Mouse (Mus musculus): ENCODE measurements at regions not wholly inside any gene's neighbourhood (a gene's known extent, or its start where the extent isn't known, plus 50 kb on each side); places are given as distances from the start of the nearest gene placed in this dataset.
A peak's percentile ranks its signal among the peaks of the same experiment; 100 is the strongest.

GRCm38 (mm10) chr8:90121017-90121416 is 227.1 kb downstream of the Tox3 start:
- TF ChIP-seq POLR2A (IDR thresholded peaks at IDR 0.05; ENCODE audit: borderline replicate concordance, extremely low read depth, insufficient read depth, insufficient read length, poor library complexity, severe bottlenecking): no peak
- TF ChIP-seq CTCF (IDR thresholded peaks at IDR 0.05; ENCODE audit: borderline replicate concordance, extremely low read depth, insufficient read depth, insufficient read length): no peak
- peak; percentile 63 for DNase-seq (ENCODE audit: low read depth)

DNA sequence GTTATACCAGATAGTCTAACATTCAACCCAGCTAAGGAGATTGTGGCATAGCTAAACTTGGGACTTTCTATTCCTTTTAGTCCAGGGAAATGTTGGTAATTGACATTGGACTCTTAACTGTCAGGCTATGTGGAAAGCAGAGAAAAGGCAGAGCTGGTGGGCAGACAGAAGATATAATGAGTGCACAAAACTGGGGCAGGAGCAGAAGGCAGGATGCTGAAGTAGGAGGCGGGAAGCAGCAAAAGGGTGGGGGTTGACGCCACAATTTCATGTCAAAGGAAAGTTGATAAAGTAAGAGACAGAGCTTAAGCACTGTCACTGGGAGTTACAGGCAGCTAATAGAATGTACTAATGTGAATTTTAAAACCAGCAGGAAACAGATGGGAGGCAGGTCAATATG is 232.7 kb downstream of the Tox3 start:
- no peak for DNase-seq (ENCODE audit: low read depth)
- no peak for TF ChIP-seq POLR2A (IDR thresholded peaks at IDR 0.05; ENCODE audit: borderline replicate concordance, extremely low read depth, insufficient read depth, insufficient read length, poor library complexity, severe bottlenecking)
- TF ChIP-seq CTCF (IDR thresholded peaks at IDR 0.05; ENCODE audit: borderline replicate concordance, extremely low read depth, insufficient read depth, insufficient read length): no peak

- no peak for DNase-seq (ENCODE audit: low read depth)
- TF ChIP-seq CTCF (IDR thresholded peaks at IDR 0.05; ENCODE audit: borderline replicate concordance, extremely low read depth, insufficient read depth, insufficient read length): no peak
- TF ChIP-seq POLR2A (IDR thresholded peaks at IDR 0.05; ENCODE audit: borderline replicate concordance, extremely low read depth, insufficient read depth, insufficient read length, poor library complexity, severe bottlenecking): no peak
Observed at GRCm38 (mm10) chr8:90100509-90100908, 247.6 kb downstream of the Tox3 start.

GRCm38 (mm10) chr8:90082630-90083029 is 265.5 kb downstream of the Tox3 start:
- DNase-seq (ENCODE audit: low read depth): no peak
- TF ChIP-seq POLR2A (IDR thresholded peaks at IDR 0.05; ENCODE audit: borderline replicate concordance, extremely low read depth, insufficient read depth, insufficient read length, poor library complexity, severe bottlenecking) (no peak), CTCF (IDR thresholded peaks at IDR 0.05; ENCODE audit: borderline replicate concordance, extremely low read depth, insufficient read depth, insufficient read length) (no peak)

- DNase-seq (ENCODE audit: low read depth): peak; percentile 96
- no peak for TF ChIP-seq POLR2A (IDR thresholded peaks at IDR 0.05; ENCODE audit: borderline replicate concordance, extremely low read depth, insufficient read depth, insufficient read length, poor library complexity, severe bottlenecking)
- no peak for TF ChIP-seq CTCF (IDR thresholded peaks at IDR 0.05; ENCODE audit: borderline replicate concordance, extremely low read depth, insufficient read depth, insufficient read length)
Observed at GRCm38 (mm10) chr8:90076381-90076780, 271.8 kb downstream of the Tox3 start.

- TF ChIP-seq CTCF (IDR thresholded peaks at IDR 0.05; ENCODE audit: borderline replicate concordance, extremely low read depth, insufficient read depth, insufficient read length) (no peak), POLR2A (IDR thresholded peaks at IDR 0.05; ENCODE audit: borderline replicate concordance, extremely low read depth, insufficient read depth, insufficient read length, poor library complexity, severe bottlenecking) (no peak)
- DNase-seq (ENCODE audit: low read depth): peak; percentile 59
Observed at GRCm38 (mm10) chr8:90075796-90076195, 272.3 kb downstream of the Tox3 start.

- TF ChIP-seq POLR2A (IDR thresholded peaks at IDR 0.05; ENCODE audit: borderline replicate concordance, extremely low read depth, insufficient read depth, insufficient read length, poor library complexity, severe bottlenecking): no peak
- DNase-seq (ENCODE audit: low read depth): peak; percentile 68
Observed at GRCm38 (mm10) chr8:90070006-90070405, 278.1 kb downstream of the Tox3 start.

GRCm38 (mm10) chr8:90069411-90069993 is 278.6 kb downstream of the Tox3 start:
- DNase-seq (ENCODE audit: low read depth): peak; percentile 95
- TF ChIP-seq POLR2A (IDR thresholded peaks at IDR 0.05; ENCODE audit: borderline replicate concordance, extremely low read depth, insufficient read depth, insufficient read length, poor library complexity, severe bottlenecking): no peak
- TF ChIP-seq CTCF (IDR thresholded peaks at IDR 0.05; ENCODE audit: borderline replicate concordance, extremely low read depth, insufficient read depth, insufficient read length): no peak

DNA sequence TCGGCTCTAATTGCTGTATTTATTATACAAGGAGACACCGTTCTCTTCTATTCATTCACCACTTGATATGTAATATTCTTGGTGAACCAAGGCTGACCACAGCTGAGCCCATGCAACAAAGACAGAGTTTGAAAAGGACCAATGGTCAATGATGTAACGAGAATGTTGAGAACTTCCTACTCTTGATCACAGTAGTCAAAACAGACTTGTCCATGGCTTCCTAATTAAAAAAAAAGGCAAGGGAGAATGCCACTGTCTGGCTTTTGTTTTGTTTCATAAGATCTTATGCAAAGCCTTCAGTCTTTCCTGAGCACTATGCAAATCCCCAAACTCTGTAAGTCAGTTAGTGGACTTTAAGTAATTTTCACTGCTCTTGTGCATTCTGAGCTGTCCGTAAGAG is 279.7 kb downstream of the Tox3 start:
- TF ChIP-seq POLR2A (IDR thresholded peaks at IDR 0.05; ENCODE audit: borderline replicate concordance, extremely low read depth, insufficient read depth, insufficient read length, poor library complexity, severe bottlenecking): no peak
- TF ChIP-seq CTCF (IDR thresholded peaks at IDR 0.05; ENCODE audit: borderline replicate concordance, extremely low read depth, insufficient read depth, insufficient read length): no peak
- DNase-seq (ENCODE audit: low read depth): peak; percentile 55

DNA sequence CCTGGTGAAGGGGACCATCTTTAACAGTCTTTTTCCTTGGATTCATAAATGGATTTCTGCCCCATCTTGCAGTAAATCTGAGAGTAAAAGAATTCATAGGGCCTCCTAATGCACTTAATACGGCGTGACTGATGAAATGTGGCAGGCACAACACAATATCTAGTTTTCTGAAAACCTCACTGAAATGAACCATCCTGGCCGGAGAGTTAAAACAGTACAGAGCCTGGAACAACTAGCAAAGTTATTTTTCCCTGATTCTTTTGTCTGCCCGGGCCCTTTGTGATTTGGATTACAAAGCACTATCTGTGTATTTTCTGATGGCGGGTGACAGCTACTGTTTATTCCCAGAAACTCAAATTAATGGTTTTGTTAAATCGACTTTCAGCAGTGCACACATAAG is 283.8 kb downstream of the Tox3 start:
- DNase-seq (ENCODE audit: low read depth): peak; percentile 59

GRCm38 (mm10) chr8:90063291-90063690 is 284.9 kb downstream of the Tox3 start:
- no peak for TF ChIP-seq POLR2A (IDR thresholded peaks at IDR 0.05; ENCODE audit: borderline replicate concordance, extremely low read depth, insufficient read depth, insufficient read length, poor library complexity, severe bottlenecking)
- peak; percentile 39; the same call in 1 of the 2 replicates for TF ChIP-seq CTCF (IDR thresholded peaks at IDR 0.05; ENCODE audit: borderline replicate concordance, extremely low read depth, insufficient read depth, insufficient read length)
- no peak for DNase-seq (ENCODE audit: low read depth)

More for the DNA sequence above, 283.8 kb downstream of the Tox3 start:
- TF ChIP-seq CTCF (IDR thresholded peaks at IDR 0.05; ENCODE audit: borderline replicate concordance, extremely low read depth, insufficient read depth, insufficient read length) (no peak), POLR2A (IDR thresholded peaks at IDR 0.05; ENCODE audit: borderline replicate concordance, extremely low read depth, insufficient read depth, insufficient read length, poor library complexity, severe bottlenecking) (no peak)

- TF ChIP-seq CTCF (IDR thresholded peaks at IDR 0.05; ENCODE audit: borderline replicate concordance, extremely low read depth, insufficient read depth, insufficient read length) (no peak), POLR2A (IDR thresholded peaks at IDR 0.05; ENCODE audit: borderline replicate concordance, extremely low read depth, insufficient read depth, insufficient read length, poor library complexity, severe bottlenecking) (no peak)
- peak; percentile 83 for DNase-seq (ENCODE audit: low read depth)
Observed at GRCm38 (mm10) chr8:90058631-90059166, 289.4 kb downstream of the Tox3 start.
